Mouse (Mus musculus): ENCODE results near the gene Prss53. TPM values are rescaled to one million over a fixed set of nuclear protein-coding genes. Genes with fewer than 3 reads are reported as not detected.

The Prss53 gene
- polyA plus RNA-seq, 1 experiment from 2014 or later = 2.4 TPM

DNA sequence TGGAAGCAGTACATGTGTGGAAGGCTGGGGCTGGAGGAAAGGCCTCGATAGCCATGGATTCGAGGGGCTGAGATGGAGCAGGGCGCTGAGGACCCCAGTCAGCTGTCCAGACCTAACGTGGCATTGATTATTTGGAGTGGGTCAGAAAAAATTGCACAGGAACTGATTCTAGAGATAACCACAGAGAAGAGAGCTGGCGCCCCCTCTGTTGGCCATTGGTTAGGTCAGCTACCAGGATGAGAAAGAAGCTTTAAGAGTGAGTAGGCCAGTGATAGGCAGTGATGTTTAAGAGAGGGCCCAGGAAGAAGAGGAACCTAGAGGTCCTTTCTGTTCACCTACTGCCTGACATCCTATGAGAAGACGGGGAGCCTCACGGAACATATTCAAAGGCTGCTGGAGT, 28.5 kb upstream of the Prss53 start:
- Histone ChIP-seq H3K36me3 (ENCODE audit: control insufficient read depth, insufficient read depth) (peaks cover 16% of the 10 kb centered on the region; the same call in 1 of the 2 replicates), H3K9me3 (ENCODE audit: control insufficient read depth) (no peaks in the 10 kb centered on the region), H3K4me3 (ENCODE audit: low read depth, low read length) (no peak overlapping the region), H3K4me1 (replicated peaks; ENCODE audit: control insufficient read depth, insufficient read depth, low read length) (0 out of 2 replicates have a peak, but pooled peaks cover 7% of the 10 kb centered on the region), H3K27ac (ENCODE audit: low read depth, low read length) (no peak overlapping the region), H3K9ac (ENCODE audit: low read depth, low read length) (no peak overlapping the region), H3K4me2 (replicated peaks; ENCODE audit: low read depth) (no peak overlapping the region), H3K27me3 (replicated peaks; ENCODE audit: control insufficient read depth, insufficient read depth, low read length) (no peaks in the 10 kb centered on the region)
- WGBS = 72% methylated on average over 7 of the region's 7 CpGs
- ATAC-seq = no peak
- TF ChIP-seq CTCF (IDR thresholded peaks at IDR 0.05; ENCODE audit: low read depth) = peak; percentile 63

DNA sequence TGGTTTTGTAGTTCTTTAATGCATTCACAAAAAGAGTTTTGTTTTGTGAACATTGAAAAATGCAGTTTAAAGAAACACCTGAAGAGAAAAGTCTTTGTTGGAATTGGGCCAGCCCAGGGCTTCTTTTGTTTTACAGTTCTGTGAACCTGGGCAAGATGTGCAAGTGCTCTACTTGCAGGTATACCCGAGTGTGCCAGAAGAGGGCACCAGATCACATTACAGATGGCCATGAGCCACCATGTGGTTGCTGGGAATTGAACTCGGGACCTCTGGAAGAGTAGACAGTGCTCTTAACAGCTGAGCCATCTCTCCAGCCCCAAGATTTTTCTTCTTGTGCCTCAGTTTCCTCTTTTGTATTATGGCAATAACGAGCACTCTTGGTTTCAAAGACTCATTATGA, 27.4 kb upstream of the Prss53 start:
- no peak overlapping the region for H3K4me2 ChIP-seq (replicated peaks; ENCODE audit: low read depth)
- TF ChIP-seq CTCF (IDR thresholded peaks at IDR 0.05; ENCODE audit: low read depth) = peak; percentile 76
- H3K27me3 ChIP-seq (replicated peaks; ENCODE audit: control insufficient read depth, insufficient read depth, low read length) = no peaks in the 10 kb centered on the region
- 0 out of 2 replicates have a peak, but pooled peaks cover 4% of the 10 kb centered on the region for H3K4me1 ChIP-seq (replicated peaks; ENCODE audit: control insufficient read depth, insufficient read depth, low read length)
- H3K9me3 ChIP-seq (ENCODE audit: control insufficient read depth) = no peaks in the 10 kb centered on the region
- H3K36me3 ChIP-seq (ENCODE audit: control insufficient read depth, insufficient read depth) = peaks cover 16% of the 10 kb centered on the region; the same call in 1 of the 2 replicates
- no peak for ATAC-seq
- WGBS = 62% methylated on average over 3 of the region's 3 CpGs
- no peak overlapping the region for H3K4me3 ChIP-seq (ENCODE audit: low read depth, low read length)
- H3K9ac ChIP-seq (ENCODE audit: low read depth, low read length) = no peak overlapping the region
- no peak overlapping the region for H3K27ac ChIP-seq (ENCODE audit: low read depth, low read length)

- ATAC-seq = no peak
- peaks cover 14% of the 10 kb centered on the region; the same call in 1 of the 2 replicates for H3K36me3 ChIP-seq (ENCODE audit: control insufficient read depth, insufficient read depth)
- no peak overlapping the region for H3K9ac ChIP-seq (ENCODE audit: low read depth, low read length)
- no peaks in the 10 kb centered on the region for H3K9me3 ChIP-seq (ENCODE audit: control insufficient read depth)
- H3K4me1 ChIP-seq (replicated peaks; ENCODE audit: control insufficient read depth, insufficient read depth, low read length) = peaks cover 4% of the 10 kb centered on the region; the same call in 1 of the 2 replicates
- H3K27ac ChIP-seq (ENCODE audit: low read depth, low read length) = no peak overlapping the region
- no peak for TF ChIP-seq CTCF (IDR thresholded peaks at IDR 0.05; ENCODE audit: low read depth)
- 81% methylated on average over 12 of the region's 12 CpGs for WGBS
- H3K27me3 ChIP-seq (replicated peaks; ENCODE audit: control insufficient read depth, insufficient read depth, low read length) = no peaks in the 10 kb centered on the region
- H3K4me2 ChIP-seq (replicated peaks; ENCODE audit: low read depth) = 0 out of 2 replicates have a peak overlapping the region, but pooled peaks have one; percentile 6
- no peak overlapping the region for H3K4me3 ChIP-seq (ENCODE audit: low read depth, low read length)
Measured at GRCm38 (mm10) chr7:127915293-127915692, 24.5 kb upstream of the Prss53 start.

DNA sequence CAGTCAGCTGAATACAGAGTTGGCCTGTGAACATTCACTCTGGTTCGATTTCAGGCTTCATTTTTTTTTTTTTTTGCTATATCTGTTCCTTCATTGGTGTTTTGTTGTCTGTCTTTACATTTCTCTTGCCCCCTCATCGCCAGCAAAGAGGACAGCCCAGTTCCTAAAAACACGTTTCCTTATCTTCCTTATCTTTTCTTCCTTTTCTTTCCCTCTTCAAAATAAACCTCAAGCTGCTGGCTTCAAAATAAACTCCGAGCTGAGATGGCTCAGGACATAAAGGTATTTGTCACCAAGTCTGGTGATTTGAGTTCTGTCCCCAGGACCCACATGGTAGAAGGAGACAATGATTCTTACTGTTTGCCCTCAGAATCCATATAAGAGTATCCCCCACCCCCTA, 22.2 kb upstream of the Prss53 start:
- TF ChIP-seq CTCF (IDR thresholded peaks at IDR 0.05; ENCODE audit: low read depth) = no peak
- no peaks in the 10 kb centered on the region for H3K27me3 ChIP-seq (replicated peaks; ENCODE audit: control insufficient read depth, insufficient read depth, low read length)
- H3K4me2 ChIP-seq (replicated peaks; ENCODE audit: low read depth) = peak overlapping the region; percentile 74
- peaks cover 4% of the 10 kb centered on the region; the same call in 1 of the 2 replicates for H3K4me1 ChIP-seq (replicated peaks; ENCODE audit: control insufficient read depth, insufficient read depth, low read length)
- peaks cover 22% of the 10 kb centered on the region for H3K36me3 ChIP-seq (ENCODE audit: control insufficient read depth, insufficient read depth)
- peak overlapping the region; percentile 64 for H3K9ac ChIP-seq (ENCODE audit: low read depth, low read length)
- no peak for ATAC-seq
- no peaks in the 10 kb centered on the region for H3K9me3 ChIP-seq (ENCODE audit: control insufficient read depth)
- peak overlapping the region; percentile 77 for H3K27ac ChIP-seq (ENCODE audit: low read depth, low read length)
- H3K4me3 ChIP-seq (ENCODE audit: low read depth, low read length) = peak overlapping the region; percentile 82
- WGBS = 7% methylated on average over 4 of the region's 4 CpGs

GRCm38 (mm10) chr7:127912190-127912871, 21.6 kb upstream of the Prss53 start, which contains the start of gene Kat8:
Gene Kat8 (plus strand): TSS chr7:127912516.
- H3K4me1 ChIP-seq (replicated peaks; ENCODE audit: control insufficient read depth, insufficient read depth, low read length) = peaks cover 4% of the 10 kb centered on the region; the same call in 1 of the 2 replicates
- H3K27ac ChIP-seq (ENCODE audit: low read depth, low read length) = peak within 1 kb of the TSS; percentile 77
- peak within 1 kb of the TSS; percentile 64 for H3K9ac ChIP-seq (ENCODE audit: low read depth, low read length)
- peak; percentile 95 for ATAC-seq
- TF ChIP-seq CTCF (IDR thresholded peaks at IDR 0.05; ENCODE audit: low read depth) = no peak
- peak within 1 kb of the TSS; percentile 74 for H3K4me2 ChIP-seq (replicated peaks; ENCODE audit: low read depth)
- under 1% methylated on average over 40 of the region's 40 CpGs for WGBS
- H3K36me3 ChIP-seq (ENCODE audit: control insufficient read depth, insufficient read depth) = peaks cover 28% of the 10 kb centered on the region
- no peaks in the 10 kb centered on the region for H3K27me3 ChIP-seq (replicated peaks; ENCODE audit: control insufficient read depth, insufficient read depth, low read length)
- peak within 1 kb of the TSS; percentile 82 for H3K4me3 ChIP-seq (ENCODE audit: low read depth, low read length)
- no peaks in the 10 kb centered on the region for H3K9me3 ChIP-seq (ENCODE audit: control insufficient read depth)

GRCm38 (mm10) chr7:127908656-127909055, 17.9 kb upstream of the Prss53 start:
- Histone ChIP-seq H3K36me3 (ENCODE audit: control insufficient read depth, insufficient read depth) (peaks cover 39% of the 10 kb centered on the region), H3K9me3 (ENCODE audit: control insufficient read depth) (no peaks in the 10 kb centered on the region), H3K27ac (ENCODE audit: low read depth, low read length) (peak overlapping the region; percentile 46; the same call in 1 of the 2 replicates), H3K9ac (ENCODE audit: low read depth, low read length) (no peak overlapping the region), H3K4me3 (ENCODE audit: low read depth, low read length) (no peak overlapping the region), H3K27me3 (replicated peaks; ENCODE audit: control insufficient read depth, insufficient read depth, low read length) (no peaks in the 10 kb centered on the region), H3K4me1 (replicated peaks; ENCODE audit: control insufficient read depth, insufficient read depth, low read length) (peaks cover 4% of the 10 kb centered on the region; the same call in 1 of the 2 replicates), H3K4me2 (replicated peaks; ENCODE audit: low read depth) (no peak overlapping the region)
- 64% methylated on average over 4 of the region's 4 CpGs for WGBS
- TF ChIP-seq CTCF (IDR thresholded peaks at IDR 0.05; ENCODE audit: low read depth) = no peak
- ATAC-seq = no peak

All from intestine, postnatal 0 days (tissue).